Mouse (Mus musculus): ENCODE measurements at regions not wholly inside any gene's neighbourhood (a gene's known extent, or its start where the extent isn't known, plus 50 kb on each side); places are given as distances from the start of the nearest gene placed in this dataset.
"Not testable (repeated sequence)": the region's sequence is repeated elsewhere in the genome, so short reads cannot be mapped to it uniquely, and the experiment has no call there.

DNA sequence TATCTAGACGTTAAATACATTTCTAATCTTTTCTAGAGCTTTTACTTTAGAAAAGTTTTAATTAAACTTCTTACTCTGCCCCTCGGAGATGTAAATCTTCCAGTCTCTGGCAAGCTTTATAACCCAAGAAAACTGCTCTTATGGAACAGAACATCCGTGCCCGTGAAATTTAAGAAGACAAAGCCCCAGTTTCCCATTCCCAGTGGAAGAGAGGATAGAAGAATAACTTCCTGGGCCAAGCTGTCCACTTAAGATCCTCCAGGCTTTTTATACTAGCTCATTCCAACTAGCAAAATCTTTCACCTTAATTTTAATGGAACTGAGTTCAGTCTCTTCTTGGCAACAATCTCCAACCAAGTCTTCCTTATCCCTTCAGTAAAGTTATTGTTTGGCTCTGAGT lies 489.2 kb upstream of the Ccdc54 start:
- no peak overlapping the region for H3K27ac ChIP-seq (ENCODE audit: low read depth, low read length)
- no peaks in the 10 kb centered on the region for H3K27me3 ChIP-seq (ENCODE audit: control insufficient read depth, insufficient read depth, low read length)
- no peak for ATAC-seq (ENCODE audit: insufficient read depth, low FRiP score, low TSS enrichment)
- no peak for DNase-seq (ENCODE audit: low spot score)
- no peak overlapping the region for H3K4me3 ChIP-seq (ENCODE audit: low read depth, low read length)
- no peaks in the 10 kb centered on the region for H3K9me3 ChIP-seq (ENCODE audit: control insufficient read depth, low read length)
- no peak overlapping the region for H3K9ac ChIP-seq (ENCODE audit: low read length)
- no peaks in the 10 kb centered on the region for H3K4me1 ChIP-seq (ENCODE audit: control insufficient read depth, insufficient read depth, low read length)
- no peak overlapping the region for H3K4me2 ChIP-seq (ENCODE audit: low read depth)
- H3K36me3 ChIP-seq (ENCODE audit: control insufficient read depth, insufficient read depth, low read length): no peaks in the 10 kb centered on the region
- 71% methylated on average over 4 of the region's 4 CpGs for WGBS

DNA sequence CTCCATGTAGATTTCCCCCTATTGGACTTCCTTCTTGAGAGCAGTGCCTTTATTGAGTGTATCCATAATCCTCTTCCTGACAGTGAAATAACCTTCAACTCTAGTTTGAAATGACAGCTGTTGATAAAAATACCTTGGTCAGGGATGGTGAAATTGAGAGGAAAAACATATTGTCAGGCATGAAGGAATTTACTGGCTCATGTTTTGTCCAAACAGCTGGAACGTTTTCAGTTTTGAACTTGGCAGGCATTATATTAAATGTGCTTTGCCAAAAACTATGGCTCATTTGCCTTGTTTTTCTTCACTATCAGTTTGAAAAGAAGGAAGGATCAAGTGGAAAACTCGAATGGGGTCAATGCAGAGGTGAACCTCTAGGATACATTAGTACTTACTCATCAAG lies 457.7 kb upstream of the Ccdc54 start:
- no peaks in the 10 kb centered on the region for H3K27me3 ChIP-seq (ENCODE audit: control insufficient read depth, insufficient read depth, low read length)
- H3K9me3 ChIP-seq (ENCODE audit: control insufficient read depth, low read length): no peaks in the 10 kb centered on the region
- H3K4me1 ChIP-seq (ENCODE audit: control insufficient read depth, insufficient read depth, low read length): no peaks in the 10 kb centered on the region
- no peak for ATAC-seq (ENCODE audit: insufficient read depth, low FRiP score, low TSS enrichment)
- no peak overlapping the region for H3K27ac ChIP-seq (ENCODE audit: low read depth, low read length)
- DNase-seq (ENCODE audit: low spot score): no peak
- no peaks in the 10 kb centered on the region for H3K36me3 ChIP-seq (ENCODE audit: control insufficient read depth, insufficient read depth, low read length)
- no peak overlapping the region for H3K9ac ChIP-seq (ENCODE audit: low read length)
- WGBS: 77% methylated on average over 2 of the region's 2 CpGs
- H3K4me3 ChIP-seq (ENCODE audit: low read depth, low read length): no peak overlapping the region
- no peak overlapping the region for H3K4me2 ChIP-seq (ENCODE audit: low read depth)

DNA sequence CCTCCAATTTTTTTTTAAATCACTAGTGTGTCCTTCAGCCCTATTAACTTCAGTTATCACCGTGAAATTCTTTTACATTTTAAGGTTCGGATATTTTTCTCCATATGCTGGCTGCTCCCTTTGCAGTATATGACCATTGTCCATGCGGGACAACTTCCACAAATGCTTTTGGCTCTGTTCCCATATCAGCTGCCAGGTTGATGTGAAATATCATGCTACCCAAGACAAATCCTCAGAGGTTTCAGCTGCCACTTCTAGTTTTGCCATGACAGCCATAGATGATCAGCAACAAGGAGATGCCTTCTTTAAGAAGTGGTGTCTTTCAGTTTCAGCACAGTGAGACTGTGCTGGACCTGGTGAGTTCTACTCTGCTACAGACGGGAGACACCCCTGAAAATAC lies 457.2 kb upstream of the Ccdc54 start:
- H3K4me1 ChIP-seq (ENCODE audit: control insufficient read depth, insufficient read depth, low read length): no peaks in the 10 kb centered on the region
- H3K4me2 ChIP-seq (ENCODE audit: low read depth): no peak overlapping the region
- no peak overlapping the region for H3K9ac ChIP-seq (ENCODE audit: low read length)
- no peaks in the 10 kb centered on the region for H3K9me3 ChIP-seq (ENCODE audit: control insufficient read depth, low read length)
- WGBS: 87% methylated on average over 4 of the region's 4 CpGs
- H3K36me3 ChIP-seq (ENCODE audit: control insufficient read depth, insufficient read depth, low read length): no peaks in the 10 kb centered on the region
- no peak overlapping the region for H3K27ac ChIP-seq (ENCODE audit: low read depth, low read length)
- DNase-seq (ENCODE audit: low spot score): no peak
- H3K4me3 ChIP-seq (ENCODE audit: low read depth, low read length): no peak overlapping the region
- no peak for ATAC-seq (ENCODE audit: insufficient read depth, low FRiP score, low TSS enrichment)
- H3K27me3 ChIP-seq (ENCODE audit: control insufficient read depth, insufficient read depth, low read length): no peaks in the 10 kb centered on the region

DNA sequence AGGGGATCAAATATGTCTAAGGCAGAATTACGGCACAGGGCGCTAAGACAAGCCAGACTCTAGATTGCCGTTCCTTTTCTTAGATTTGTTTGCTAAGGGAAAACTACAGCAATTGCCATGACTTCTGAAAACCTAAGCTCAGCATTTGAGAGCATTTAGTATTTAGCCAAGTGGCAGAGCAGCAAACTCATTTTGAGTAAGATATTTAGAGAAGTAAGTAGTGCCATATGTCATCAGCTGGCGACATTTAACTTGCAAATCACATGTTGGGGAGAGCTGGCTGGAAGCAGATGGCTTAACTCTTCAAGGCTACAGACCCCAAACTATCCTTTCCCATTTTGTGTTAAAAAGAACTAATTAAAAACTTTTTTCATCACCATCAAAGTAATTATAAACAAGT lies 450.4 kb upstream of the Ccdc54 start:
- WGBS: 85% methylated on average over 4 of the region's 4 CpGs
- no peak for ATAC-seq (ENCODE audit: insufficient read depth, low FRiP score, low TSS enrichment)
- no peak for DNase-seq (ENCODE audit: low spot score)

DNA sequence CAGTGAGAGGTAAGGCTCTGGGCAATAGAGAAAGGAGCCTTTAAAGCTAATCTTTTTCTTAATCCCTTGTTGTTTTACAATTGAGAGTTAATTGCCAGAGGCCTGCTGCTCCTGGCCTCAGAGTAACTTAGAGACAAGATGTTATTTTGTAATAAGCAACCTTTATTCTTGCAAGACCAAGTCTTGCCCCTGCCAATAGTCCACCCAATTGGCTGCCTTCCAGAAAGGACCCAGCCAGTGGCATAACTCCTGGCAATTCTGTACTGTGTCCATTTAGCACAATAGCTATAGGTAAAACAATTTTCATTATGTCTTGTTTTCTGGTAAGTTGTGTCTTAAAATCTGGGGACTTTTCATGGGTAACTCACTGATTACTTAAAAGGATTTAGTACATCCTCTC lies 411.9 kb upstream of the Ccdc54 start:
- Histone ChIP-seq H3K36me3 (ENCODE audit: control insufficient read depth, insufficient read depth, low read length) (no peaks in the 10 kb centered on the region), H3K27me3 (ENCODE audit: control insufficient read depth, insufficient read depth, low read length) (no peaks in the 10 kb centered on the region), H3K27ac (ENCODE audit: low read depth, low read length) (no peak overlapping the region), H3K9me3 (ENCODE audit: control insufficient read depth, low read length) (no peaks in the 10 kb centered on the region), H3K4me3 (ENCODE audit: low read depth, low read length) (no peak overlapping the region), H3K4me2 (ENCODE audit: low read depth) (no peak overlapping the region), H3K4me1 (ENCODE audit: control insufficient read depth, insufficient read depth, low read length) (no peaks in the 10 kb centered on the region), H3K9ac (ENCODE audit: low read length) (no peak overlapping the region)
- DNase-seq (ENCODE audit: low spot score): no peak
- ATAC-seq (ENCODE audit: insufficient read depth, low FRiP score, low TSS enrichment): no peak

More for the DNA sequence above, 450.4 kb upstream of the Ccdc54 start:
- Histone ChIP-seq H3K9ac (ENCODE audit: low read length) (no peak overlapping the region), H3K4me2 (ENCODE audit: low read depth) (no peak overlapping the region), H3K4me1 (ENCODE audit: control insufficient read depth, insufficient read depth, low read length) (no peaks in the 10 kb centered on the region), H3K27me3 (ENCODE audit: control insufficient read depth, insufficient read depth, low read length) (no peaks in the 10 kb centered on the region), H3K9me3 (ENCODE audit: control insufficient read depth, low read length) (no peaks in the 10 kb centered on the region), H3K4me3 (ENCODE audit: low read depth, low read length) (no peak overlapping the region), H3K36me3 (ENCODE audit: control insufficient read depth, insufficient read depth, low read length) (no peaks in the 10 kb centered on the region), H3K27ac (ENCODE audit: low read depth, low read length) (no peak overlapping the region)

DNA sequence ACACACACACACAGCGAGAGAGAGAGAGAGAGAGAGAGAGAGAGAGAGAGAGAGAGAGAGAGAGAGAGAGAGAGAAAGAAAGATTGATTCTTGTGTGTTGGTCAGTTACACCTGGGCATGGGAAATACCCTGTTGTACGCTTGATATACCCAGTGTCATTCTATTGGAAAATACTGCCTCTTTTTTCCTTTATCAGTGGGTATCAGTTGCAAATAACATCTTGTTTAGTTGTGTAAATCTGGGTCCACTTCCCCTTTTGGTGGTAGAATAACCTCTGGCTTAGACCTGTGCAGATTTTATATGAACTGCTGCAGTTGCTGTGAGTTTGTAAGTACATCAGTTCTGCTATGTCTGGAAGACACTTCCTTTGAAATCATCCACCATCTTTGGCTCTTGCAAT lies 373.4 kb upstream of the Ccdc54 start:
- no peak overlapping the region for H3K9ac ChIP-seq (ENCODE audit: low read length)
- H3K4me1 ChIP-seq (ENCODE audit: control insufficient read depth, insufficient read depth, low read length): no peaks in the 10 kb centered on the region
- ATAC-seq (ENCODE audit: insufficient read depth, low FRiP score, low TSS enrichment) (no peak), DNase-seq (ENCODE audit: low spot score) (no peak)
- H3K36me3 ChIP-seq (ENCODE audit: control insufficient read depth, insufficient read depth, low read length): no peaks in the 10 kb centered on the region
- no peak overlapping the region for H3K4me2 ChIP-seq (ENCODE audit: low read depth)
- no peak overlapping the region for H3K27ac ChIP-seq (ENCODE audit: low read depth, low read length)
- H3K27me3 ChIP-seq (ENCODE audit: control insufficient read depth, insufficient read depth, low read length): no peaks in the 10 kb centered on the region
- H3K9me3 ChIP-seq (ENCODE audit: control insufficient read depth, low read length): no peaks in the 10 kb centered on the region
- no peak overlapping the region for H3K4me3 ChIP-seq (ENCODE audit: low read depth, low read length)
- 90% methylated on average over 1 of the region's 2 CpGs for WGBS

DNA sequence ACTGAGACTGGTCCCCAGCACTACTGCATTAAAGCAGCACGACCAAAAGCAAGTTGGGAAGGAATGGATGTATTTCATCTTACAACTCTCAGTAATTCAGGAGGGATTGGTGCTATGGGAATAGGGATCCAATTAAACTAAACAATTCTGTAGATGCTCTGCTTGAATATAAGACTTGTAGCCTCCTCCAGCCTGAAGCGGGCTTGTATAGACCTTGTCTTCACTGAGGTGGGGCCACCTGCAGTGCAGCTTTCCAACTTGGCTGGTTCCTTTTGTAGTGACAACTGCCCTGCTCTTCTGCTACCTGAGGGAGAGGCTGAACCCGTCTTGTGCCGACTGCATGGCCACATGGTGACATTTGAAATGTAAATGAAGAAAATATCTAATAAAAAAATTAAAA lies 353.1 kb upstream of the Ccdc54 start:
- 79% methylated on average over 4 of the region's 4 CpGs for WGBS
- no peak overlapping the region for H3K4me2 ChIP-seq (ENCODE audit: low read depth)
- H3K27ac ChIP-seq (ENCODE audit: low read depth, low read length): no peak overlapping the region
- no peaks in the 10 kb centered on the region for H3K9me3 ChIP-seq (ENCODE audit: control insufficient read depth, low read length)
- DNase-seq (ENCODE audit: low spot score) (no peak), ATAC-seq (ENCODE audit: insufficient read depth, low FRiP score, low TSS enrichment) (no peak)
- no peaks in the 10 kb centered on the region for H3K4me1 ChIP-seq (ENCODE audit: control insufficient read depth, insufficient read depth, low read length)
- H3K4me3 ChIP-seq (ENCODE audit: low read depth, low read length): no peak overlapping the region
- H3K36me3 ChIP-seq (ENCODE audit: control insufficient read depth, insufficient read depth, low read length): no peaks in the 10 kb centered on the region
- H3K9ac ChIP-seq (ENCODE audit: low read length): no peak overlapping the region
- H3K27me3 ChIP-seq (ENCODE audit: control insufficient read depth, insufficient read depth, low read length): no peaks in the 10 kb centered on the region

DNA sequence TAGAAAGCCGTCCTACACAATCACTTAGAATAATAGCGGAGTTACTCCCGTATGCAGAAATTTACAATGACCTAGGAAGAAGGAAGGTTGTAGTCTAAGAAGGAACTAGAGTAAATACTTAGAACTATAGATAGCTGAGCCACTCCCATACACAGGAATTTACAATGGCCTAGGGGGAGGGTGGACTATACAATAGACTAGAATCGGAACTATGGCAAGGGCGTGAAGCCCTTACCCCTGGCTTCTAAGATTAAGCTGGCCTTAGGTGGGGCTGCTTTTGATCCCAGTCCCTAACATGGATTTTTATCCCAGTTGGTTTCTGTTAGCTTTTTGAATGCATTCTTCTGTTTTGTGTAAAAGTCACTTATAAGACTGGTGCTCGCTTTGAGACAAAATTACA lies 352.6 kb upstream of the Ccdc54 start:
- 95% methylated on average over 6 of the region's 6 CpGs for WGBS
- not testable (repeated sequence) for DNase-seq (ENCODE audit: low spot score); H3K27ac ChIP-seq (ENCODE audit: low read depth, low read length); H3K4me3 ChIP-seq (ENCODE audit: low read depth, low read length); H3K9me3 ChIP-seq (ENCODE audit: control insufficient read depth, low read length); H3K9ac ChIP-seq (ENCODE audit: low read length); H3K36me3 ChIP-seq (ENCODE audit: control insufficient read depth, insufficient read depth, low read length); H3K4me2 ChIP-seq (ENCODE audit: low read depth); H3K4me1 ChIP-seq (ENCODE audit: control insufficient read depth, insufficient read depth, low read length); H3K27me3 ChIP-seq (ENCODE audit: control insufficient read depth, insufficient read depth, low read length); ATAC-seq (ENCODE audit: insufficient read depth, low FRiP score, low TSS enrichment)

DNA sequence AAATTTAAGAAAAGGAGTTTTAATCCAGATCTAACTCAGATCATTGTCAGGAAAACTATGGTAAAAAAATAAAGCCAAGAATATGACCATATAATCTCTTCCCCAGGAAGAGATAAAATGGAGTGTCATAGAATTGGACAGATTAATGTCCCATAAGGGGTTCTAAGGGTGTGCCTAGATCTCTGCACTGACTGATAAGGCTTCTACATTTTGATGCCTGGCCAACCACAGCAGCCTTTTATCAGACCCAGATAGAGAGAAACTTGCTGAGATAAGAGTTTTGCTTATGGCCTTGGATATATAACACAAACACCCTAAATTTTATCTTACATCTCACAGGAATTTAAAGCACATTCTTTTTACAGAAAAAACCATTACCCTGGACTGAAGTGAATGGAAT lies 351.3 kb upstream of the Ccdc54 start:
- no peak overlapping the region for H3K4me3 ChIP-seq (ENCODE audit: low read depth, low read length)
- no peak for ATAC-seq (ENCODE audit: insufficient read depth, low FRiP score, low TSS enrichment)
- no peak for DNase-seq (ENCODE audit: low spot score)
- no peaks in the 10 kb centered on the region for H3K9me3 ChIP-seq (ENCODE audit: control insufficient read depth, low read length)
- no peaks in the 10 kb centered on the region for H3K36me3 ChIP-seq (ENCODE audit: control insufficient read depth, insufficient read depth, low read length)
- no peak overlapping the region for H3K9ac ChIP-seq (ENCODE audit: low read length)
- no peaks in the 10 kb centered on the region for H3K4me1 ChIP-seq (ENCODE audit: control insufficient read depth, insufficient read depth, low read length)
- H3K4me2 ChIP-seq (ENCODE audit: low read depth): no peak overlapping the region
- H3K27ac ChIP-seq (ENCODE audit: low read depth, low read length): no peak overlapping the region
- no peaks in the 10 kb centered on the region for H3K27me3 ChIP-seq (ENCODE audit: control insufficient read depth, insufficient read depth, low read length)

Measured in neural tube, embryonic 11.5 days (tissue).